Mouse (Mus musculus) heart, adult 18-20 months (tissue): ENCODE results near the gene Bmp2. TPM values are rescaled to one million over a fixed set of nuclear protein-coding genes. Genes with fewer than 3 reads are reported as not detected.
A peak's percentile ranks its signal among the peaks of the same experiment; 100 is the strongest.

Experiments
- DNase-seq, 2 experiments: peaks; one replicate each; pipeline ENCODE4 v3.0.0; 2021 to 2022; ENCODE audit warnings: mixed read lengths in 1 of 2
- long read RNA-seq, 2 experiments: library from polyadenylated mRNA; stranded (forward); transcript quantifications; one replicate each; pipeline ENCODE4 v2.0.0; 2021
- total RNA-seq, 2 experiments: library from RNA; stranded (reverse); gene quantifications; 2 replicates each; pipeline ENCODE4 v1.2.3; 2021

The Bmp2 gene
- total RNA-seq: 1 to 10 TPM; 1.3 to 1.5 TPM
- long read RNA-seq, experiment 1, partial matches to known transcripts: 0 of 2 reads
- long read RNA-seq, experiment 1, other reads (novel, unspliced or antisense): 1 of 2 reads
- long read RNA-seq, experiment 2, partial matches to known transcripts: 0 of 4 reads
- long read RNA-seq, experiment 2, other reads (novel, unspliced or antisense): 3 of 4 reads

- DNase-seq: peak; percentile 71 to 79
These were observed at the start of gene Bmp2 for GRCm38 (mm10) chr2:133552031-133552841. Bmp2 (plus strand) TSS chr2:133552159.

GRCm38 (mm10) chr2:133505678-133506077, 46.3 kb upstream of the Bmp2 start:
- DNase-seq: no peak

DNA sequence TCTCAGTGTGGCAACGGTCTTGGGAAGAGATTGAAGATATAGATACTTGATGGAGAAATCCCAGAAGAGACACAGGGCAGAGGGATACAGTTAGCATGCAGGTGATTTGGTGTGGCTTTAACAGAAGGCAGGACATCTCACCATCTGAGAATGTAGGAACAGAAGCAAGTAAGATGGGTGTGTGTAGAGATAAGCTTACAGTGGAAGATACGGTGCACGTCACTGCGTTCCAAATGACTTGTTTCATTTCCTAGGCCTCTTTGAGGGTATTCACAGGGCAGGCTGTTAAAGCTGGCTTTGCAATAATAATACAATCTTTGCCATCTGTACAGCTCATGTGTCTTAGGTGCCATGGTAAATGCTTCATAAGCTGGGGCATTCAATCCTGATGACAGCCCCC, 44.9 kb upstream of the Bmp2 start:
- no peak for DNase-seq

DNA sequence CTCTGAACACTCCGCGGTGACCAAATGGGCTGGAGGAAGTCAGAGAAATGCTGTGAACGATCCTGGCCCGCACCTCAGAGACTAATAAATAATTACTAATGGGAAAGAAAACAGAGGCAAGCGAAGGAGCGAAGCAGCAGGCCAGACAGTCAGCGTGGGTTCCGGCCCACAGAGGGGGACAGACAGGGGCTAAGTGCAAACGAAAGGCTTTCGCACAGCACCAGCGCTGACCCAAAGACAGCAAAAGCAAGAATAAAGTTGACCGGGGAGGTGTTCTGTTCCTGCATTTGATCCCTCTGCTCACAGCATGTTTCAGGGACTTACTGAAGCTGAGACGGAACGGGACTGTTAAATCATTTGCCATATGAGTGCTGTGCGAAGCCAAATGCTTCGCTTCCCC, 42.8 kb upstream of the Bmp2 start:
- DNase-seq: no peak

GRCm38 (mm10) chr2:133511011-133511779, 40.8 kb upstream of the Bmp2 start:
- no peak for DNase-seq

DNA sequence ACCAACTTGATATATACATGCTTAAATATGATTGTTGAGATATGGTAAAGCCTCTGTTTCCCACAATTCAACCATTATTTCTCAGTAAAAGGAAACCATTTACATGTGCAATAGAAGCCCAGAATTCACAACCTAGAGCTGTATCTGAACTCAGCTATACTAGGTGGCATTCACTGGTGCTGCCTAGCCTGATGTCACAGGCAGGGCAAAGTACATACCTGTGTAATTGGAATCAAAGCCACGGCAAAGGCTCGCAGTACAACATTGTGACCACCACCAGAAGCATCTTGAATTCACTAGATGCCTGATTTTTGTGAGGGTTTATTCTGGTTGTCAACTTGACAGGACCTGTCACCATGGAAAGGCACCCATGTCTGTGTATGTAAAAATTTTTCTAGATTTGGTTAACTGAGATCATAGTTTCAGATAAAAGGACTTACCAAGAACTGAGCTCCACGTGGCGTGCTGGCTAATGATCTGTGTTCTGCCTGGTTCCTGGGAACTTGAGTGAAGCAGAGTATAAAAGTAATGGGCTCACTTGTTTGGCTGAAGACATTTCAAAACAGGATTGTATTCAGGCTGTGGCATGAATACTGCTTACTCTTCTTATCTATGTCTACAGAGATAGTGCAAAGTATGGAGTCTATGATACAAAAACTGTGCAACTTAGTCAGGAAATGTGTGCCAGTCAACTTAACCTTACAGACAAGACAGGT, 35.5 kb upstream of the Bmp2 start:
- DNase-seq: no peak

GRCm38 (mm10) chr2:133517867-133518266, 34.1 kb upstream of the Bmp2 start:
- DNase-seq: no peak

- DNase-seq: peak; percentile 9 to 19
These were observed 30.8 kb upstream of the Bmp2 start for GRCm38 (mm10) chr2:133521193-133521592.

GRCm38 (mm10) chr2:133522121-133522520, 29.8 kb upstream of the Bmp2 start:
- DNase-seq: peak; percentile 45 to 64

DNA sequence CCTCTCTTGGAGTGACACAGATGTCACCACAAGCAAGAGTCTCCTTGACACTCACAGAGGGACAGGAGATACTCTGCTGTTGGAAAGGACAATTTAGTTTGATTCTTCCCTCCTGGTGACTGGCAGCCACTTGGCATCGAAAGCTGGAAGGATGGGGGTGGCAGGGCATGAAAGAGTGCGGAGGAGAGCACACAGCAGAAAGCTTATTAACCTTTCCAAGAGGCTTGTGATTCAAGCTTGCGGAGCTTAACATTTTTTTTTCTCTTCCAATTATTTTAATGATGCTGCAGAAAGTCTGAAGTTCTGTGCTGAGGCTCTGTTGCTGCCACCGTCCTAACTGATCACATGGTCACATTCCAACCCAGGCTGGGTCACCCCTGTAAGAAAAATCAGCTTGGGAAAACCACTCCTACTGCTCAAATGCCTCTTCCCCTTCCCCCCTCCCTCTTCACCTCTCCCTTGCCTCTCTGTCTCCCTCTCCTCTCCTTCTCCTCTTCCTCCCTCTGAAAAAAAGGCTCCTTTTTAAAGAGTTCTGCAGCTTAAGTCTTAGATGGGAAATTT, 26.3 kb upstream of the Bmp2 start:
- no peak for DNase-seq

DNA sequence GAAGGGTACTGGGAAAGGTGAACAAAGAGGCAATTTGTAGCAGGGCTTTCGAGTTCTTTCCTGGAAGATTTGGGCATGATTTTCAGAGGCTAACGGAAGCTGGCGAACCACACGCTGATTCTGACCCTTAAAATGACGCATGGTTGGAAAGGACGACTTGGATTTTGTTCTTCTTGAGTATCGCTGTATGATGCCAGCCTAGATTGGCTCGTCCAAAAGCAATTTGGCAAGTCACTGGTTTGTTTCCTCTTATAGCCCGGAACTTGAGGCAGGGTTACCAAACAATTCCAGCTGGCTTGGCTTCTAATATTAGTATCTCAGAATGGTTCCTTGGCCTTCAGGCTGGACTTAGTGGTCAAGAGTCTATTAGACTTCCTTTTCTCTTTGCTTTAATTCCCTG, 22.6 kb upstream of the Bmp2 start:
- no peak for DNase-seq

DNA sequence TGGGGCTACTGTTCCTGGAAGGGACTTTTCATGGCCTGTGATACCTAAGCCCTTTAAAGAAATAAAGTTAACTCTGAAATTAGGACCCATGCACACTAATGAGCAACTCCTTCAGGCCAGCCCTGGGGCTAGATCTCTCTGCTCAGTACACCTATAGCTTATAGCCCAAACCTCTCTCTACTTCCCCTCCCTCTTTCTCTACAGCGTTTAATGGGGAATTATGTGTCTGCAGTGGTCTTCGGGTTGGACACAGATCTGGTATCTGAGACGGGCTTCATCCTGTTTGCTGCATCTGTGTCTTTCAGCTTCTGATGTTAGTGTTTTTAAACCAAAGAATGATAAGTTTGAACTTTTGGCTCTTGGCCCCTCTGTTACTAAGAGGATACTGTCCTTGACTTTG, 18.9 kb upstream of the Bmp2 start:
- DNase-seq: no peak

GRCm38 (mm10) chr2:133535481-133535880, 16.5 kb upstream of the Bmp2 start:
- DNase-seq: no peak

DNA sequence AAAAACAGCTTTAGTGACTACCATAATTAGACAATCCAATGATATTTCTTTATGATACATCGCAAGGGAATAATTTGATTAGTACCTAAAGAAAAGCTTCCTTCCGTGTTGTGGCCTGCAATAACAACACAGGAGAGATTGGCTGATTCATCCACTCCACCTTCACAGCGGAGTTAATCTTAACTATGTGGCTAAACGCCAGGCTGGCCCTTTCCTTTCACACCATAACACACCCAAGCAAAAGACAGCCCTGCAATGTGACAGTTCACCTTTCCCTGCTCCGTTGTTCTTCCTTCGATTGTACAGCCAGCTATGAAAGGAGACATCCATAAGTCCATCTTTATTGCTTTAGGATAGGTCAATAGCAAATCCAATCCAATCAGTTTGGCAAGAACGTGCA, 15.1 kb upstream of the Bmp2 start:
- DNase-seq: no peak

DNA sequence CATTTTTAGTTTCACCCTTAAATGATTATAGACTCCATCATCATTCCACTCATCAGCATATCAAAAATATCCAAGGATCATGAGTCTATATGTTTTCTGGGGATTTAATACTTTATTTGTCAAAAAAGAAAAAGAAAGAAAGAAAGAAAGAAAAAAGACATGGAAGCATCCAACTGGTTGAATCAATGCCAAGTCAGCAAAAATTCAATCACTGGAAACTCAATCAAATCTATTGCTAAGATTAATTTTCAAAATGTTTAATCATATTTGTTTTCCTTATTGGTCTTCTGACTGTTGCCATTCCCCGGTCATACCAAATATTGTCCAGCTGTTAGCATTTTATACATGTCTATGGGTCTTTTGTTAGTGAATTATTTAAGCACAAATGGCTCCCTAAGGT, 11.3 kb upstream of the Bmp2 start:
- no peak for DNase-seq

DNA sequence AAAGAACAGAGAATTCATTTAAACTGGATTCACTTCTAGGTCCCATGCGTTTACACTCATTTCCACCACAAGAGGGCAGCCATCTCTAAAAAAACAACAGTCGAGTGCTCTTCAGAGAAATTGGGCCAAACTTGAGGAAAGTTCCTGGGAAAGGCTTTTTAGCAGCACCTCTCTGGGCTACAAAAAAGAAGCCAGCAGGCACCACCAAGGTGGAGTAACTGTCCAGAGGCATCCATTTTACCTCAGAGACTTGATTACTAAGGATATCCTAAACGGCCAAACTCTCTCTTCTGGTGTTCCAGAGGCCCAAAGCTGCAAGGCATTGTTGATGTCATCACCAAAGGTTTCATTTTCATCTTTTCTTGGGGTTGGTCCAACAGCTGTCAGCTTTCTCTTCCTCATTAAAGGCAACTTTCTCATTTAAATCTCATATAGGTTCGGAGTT, 1.7 kb upstream of the Bmp2 start:
- DNase-seq: peak; percentile 70 to 83

GRCm38 (mm10) chr2:133552842-133553465, 995 bp downstream of the Bmp2 start:
- DNase-seq: peak; percentile 66 to 74

- peak in 1 of 2 experiments; percentile 28 for DNase-seq
These were observed 1.9 kb downstream of the Bmp2 start for GRCm38 (mm10) chr2:133553911-133554285.

- DNase-seq: peak; percentile 47 to 60
These were observed 2.5 kb downstream of the Bmp2 start for GRCm38 (mm10) chr2:133554286-133555021.

DNA sequence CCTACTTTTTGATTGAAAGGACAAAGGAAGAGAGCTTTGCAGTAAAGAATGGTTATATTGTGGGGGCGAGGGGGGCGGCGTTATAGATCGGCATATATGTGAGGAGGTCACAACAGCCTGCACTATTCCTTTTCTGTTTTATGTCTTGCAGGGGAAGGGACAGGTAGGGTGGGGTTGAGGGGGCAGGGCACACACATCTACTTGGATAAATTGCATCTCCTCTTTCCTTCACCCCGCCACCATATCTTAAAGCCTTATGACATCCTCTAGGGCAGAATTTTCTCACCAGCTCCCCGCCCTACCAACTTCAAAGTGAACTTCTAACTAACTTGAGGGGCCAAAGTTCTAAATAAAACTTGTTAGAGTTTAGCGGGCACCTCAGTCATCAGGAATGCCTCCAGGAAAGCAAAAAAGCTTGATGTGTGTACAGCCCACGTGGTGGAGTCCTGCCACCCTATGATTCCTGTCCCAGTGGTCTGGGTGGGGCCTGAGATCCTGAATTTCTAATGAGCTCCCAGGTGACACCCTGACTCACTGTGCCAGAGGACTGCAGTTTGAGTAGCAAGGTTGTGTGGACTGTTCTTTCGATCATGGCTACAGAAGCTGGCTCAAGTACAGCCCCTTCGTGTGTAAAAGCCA, 12.4 kb downstream of the Bmp2 start:
- no peak for DNase-seq
